Mouse (Mus musculus) megakaryocyte, embryonic 14.5 days (primary cell): ENCODE measurements around the gene Gse1. TPM values are rescaled to one million over a fixed set of nuclear protein-coding genes. Genes with fewer than 3 reads are reported as not detected.

Source experiments
- H3K27me3 ChIP-seq: replicated peaks from 2 replicates; pipeline ENCODE3; 2012; ENCODE audit warnings: inconsistent platforms
- H3K36me3 ChIP-seq: replicated peaks from 2 replicates; pipeline ENCODE3; 2012; ENCODE audit warnings: low read length, inconsistent platforms, mixed read lengths
- H3K4me1 ChIP-seq: 2 replicates; pipeline ENCODE4 v1.6.1; 2012; ENCODE audit warnings: inconsistent platforms
- H3K4me3 ChIP-seq: replicated peaks from 2 replicates; pipeline ENCODE3; 2012; ENCODE audit warnings: moderate library complexity, mild to moderate bottlenecking, inconsistent platforms
- H3K9me3 ChIP-seq: 2 replicates; pipeline ENCODE4 v1.6.1; 2012; ENCODE audit warnings: inconsistent platforms
- FLI1 ChIP-seq: IDR thresholded peaks from 2 replicates; pipeline ENCODE4 v1.6.1; 2012; ENCODE audit warnings: low read length, inconsistent platforms, mixed read lengths
- GATA1 ChIP-seq: IDR thresholded peaks from 3 replicates; pipeline ENCODE4 v1.6.1; 2012; ENCODE audit warnings: mixed read lengths, low read length, inconsistent platforms, borderline replicate concordance
- polyA plus RNA-seq: library from polyadenylated mRNA; stranded (reverse); fragments of >175 nt; gene quantifications from 2 replicates; pipeline ENCODE4 v1.2.3, GENCODE M21; 2012; ENCODE audit warnings: low replicate concordance; ENCODE audit not compliant: insufficient read depth

The Gse1 gene
- polyA plus RNA-seq, 1 experiment: 163 TPM

- TF ChIP-seq GATA1 (no peak), FLI1 (no peak)
- H3K9me3 ChIP-seq: peaks cover 6% of the 10 kb centered on the region; the same call in 1 of the 2 replicates
- peaks cover 10% of the 10 kb centered on the region for H3K36me3 ChIP-seq
- peaks cover 73% of the 10 kb centered on the region for H3K4me1 ChIP-seq
- H3K4me3 ChIP-seq: no peak overlapping the region
- H3K27me3 ChIP-seq: no peaks in the 10 kb centered on the region
Observed at GRCm38 (mm10) chr8:120388246-120388645, 160.0 kb downstream of the Gse1 start.

- H3K9me3 ChIP-seq: no peaks in the 10 kb centered on the region
- H3K36me3 ChIP-seq: peaks cover 3% of the 10 kb centered on the region
- peaks cover 86% of the 10 kb centered on the region for H3K4me1 ChIP-seq
- H3K4me3 ChIP-seq: no peak overlapping the region
- TF ChIP-seq FLI1: no peak
- TF ChIP-seq GATA1: no peak
- H3K27me3 ChIP-seq: no peaks in the 10 kb centered on the region
Observed at GRCm38 (mm10) chr8:120390598-120390997, 162.3 kb downstream of the Gse1 start.

- H3K36me3 ChIP-seq: peaks cover 6% of the 10 kb centered on the region
- no peak for TF ChIP-seq FLI1
- no peak for TF ChIP-seq GATA1
Observed at GRCm38 (mm10) chr8:120391856-120392255, 163.6 kb downstream of the Gse1 start.

GRCm38 (mm10) chr8:120393085-120393484, 164.8 kb downstream of the Gse1 start:
- H3K36me3 ChIP-seq: peaks cover 6% of the 10 kb centered on the region
- H3K27me3 ChIP-seq: no peaks in the 10 kb centered on the region
- peaks cover 90% of the 10 kb centered on the region for H3K4me1 ChIP-seq
- H3K4me3 ChIP-seq: no peak overlapping the region
- TF ChIP-seq GATA1: no peak
- no peak for TF ChIP-seq FLI1
- peaks cover 4% of the 10 kb centered on the region; the same call in 1 of the 2 replicates for H3K9me3 ChIP-seq

More at GRCm38 (mm10) chr8:120391856-120392255, 163.6 kb downstream of the Gse1 start:
- no peak overlapping the region for H3K4me3 ChIP-seq
- peaks cover 90% of the 10 kb centered on the region for H3K4me1 ChIP-seq
- H3K27me3 ChIP-seq: no peaks in the 10 kb centered on the region
- H3K9me3 ChIP-seq: peaks cover 4% of the 10 kb centered on the region; the same call in 1 of the 2 replicates

GRCm38 (mm10) chr8:120393871-120394275, 165.6 kb downstream of the Gse1 start:
- Histone ChIP-seq H3K4me3 (peak overlapping the region; percentile 23), H3K27me3 (no peaks in the 10 kb centered on the region), H3K4me1 (peaks cover 90% of the 10 kb centered on the region), H3K36me3 (peaks cover 6% of the 10 kb centered on the region), H3K9me3 (peaks cover 4% of the 10 kb centered on the region; the same call in 1 of the 2 replicates)
- TF ChIP-seq FLI1 (no peak), GATA1 (no peak)

GRCm38 (mm10) chr8:120395892-120396291, 167.6 kb downstream of the Gse1 start:
- TF ChIP-seq GATA1 (no peak), FLI1 (no peak)
- Histone ChIP-seq H3K4me3 (no peak overlapping the region), H3K9me3 (peaks cover 4% of the 10 kb centered on the region; the same call in 1 of the 2 replicates), H3K4me1 (peaks cover 89% of the 10 kb centered on the region), H3K36me3 (peaks cover 4% of the 10 kb centered on the region), H3K27me3 (no peaks in the 10 kb centered on the region)

GRCm38 (mm10) chr8:120396756-120397155, 168.5 kb downstream of the Gse1 start:
- peaks cover 4% of the 10 kb centered on the region; the same call in 1 of the 2 replicates for H3K9me3 ChIP-seq
- H3K36me3 ChIP-seq: peaks cover 4% of the 10 kb centered on the region
- peaks cover 89% of the 10 kb centered on the region for H3K4me1 ChIP-seq
- TF ChIP-seq FLI1 (no peak), GATA1 (no peak)
- no peak overlapping the region for H3K4me3 ChIP-seq
- H3K27me3 ChIP-seq: no peaks in the 10 kb centered on the region

- peaks cover 90% of the 10 kb centered on the region for H3K4me1 ChIP-seq
- H3K9me3 ChIP-seq: peaks cover 4% of the 10 kb centered on the region; the same call in 1 of the 2 replicates
- H3K36me3 ChIP-seq: peaks cover 4% of the 10 kb centered on the region
- no peak overlapping the region for H3K4me3 ChIP-seq
- no peaks in the 10 kb centered on the region for H3K27me3 ChIP-seq
- TF ChIP-seq GATA1: no peak
- no peak for TF ChIP-seq FLI1
Observed at GRCm38 (mm10) chr8:120397444-120398411, 169.5 kb downstream of the Gse1 start.

- TF ChIP-seq GATA1: no peak
- no peak for TF ChIP-seq FLI1
- Histone ChIP-seq H3K27me3 (no peaks in the 10 kb centered on the region), H3K9me3 (peaks cover 4% of the 10 kb centered on the region; the same call in 1 of the 2 replicates), H3K4me3 (no peak overlapping the region), H3K36me3 (peaks cover 4% of the 10 kb centered on the region), H3K4me1 (peaks cover 90% of the 10 kb centered on the region)
Observed at GRCm38 (mm10) chr8:120399212-120399934, 171.1 kb downstream of the Gse1 start.

- Histone ChIP-seq H3K9me3 (peaks cover 1% of the 10 kb centered on the region; the same call in 1 of the 2 replicates), H3K4me3 (no peak overlapping the region), H3K36me3 (peaks cover 1% of the 10 kb centered on the region), H3K4me1 (peaks cover 92% of the 10 kb centered on the region), H3K27me3 (no peaks in the 10 kb centered on the region)
- TF ChIP-seq GATA1 (no peak), FLI1 (no peak)
Observed at GRCm38 (mm10) chr8:120401216-120401615, 173.0 kb downstream of the Gse1 start.
